ENCODE assay signal across 7 mouse cellular contexts in the genomic region with DNA sequence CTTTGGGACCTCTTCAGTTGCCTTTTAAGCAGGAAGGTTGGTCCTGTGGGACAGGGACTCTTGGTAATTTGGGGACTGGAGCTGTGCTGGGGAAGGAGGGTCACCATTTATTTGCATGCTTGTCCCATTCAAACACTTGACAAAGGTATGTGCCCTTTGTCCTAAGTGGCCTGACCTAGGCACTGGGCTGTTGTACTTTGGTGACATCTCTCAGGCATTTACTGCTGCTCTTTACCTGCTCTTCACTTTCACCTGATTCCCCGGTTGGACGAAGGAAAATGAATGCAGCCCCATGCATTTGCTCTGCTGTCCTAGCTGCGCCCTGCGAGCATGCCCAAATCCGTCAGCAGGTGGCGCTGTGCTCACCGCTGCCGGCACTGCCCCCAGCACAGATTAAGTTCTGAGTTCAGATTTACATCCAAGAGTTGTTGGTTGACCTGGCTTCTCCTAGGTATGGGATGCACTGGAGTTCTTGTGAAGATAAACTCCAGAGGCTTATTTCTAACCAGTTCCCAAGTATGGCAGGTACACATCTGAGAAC. TPM values are rescaled to one million over a fixed set of nuclear protein-coding genes. Genes with fewer than 3 reads are reported as not detected.
DNase-seq lines count a peak whose midpoint lies in the region; ATAC-seq and TF ChIP-seq lines count a peak whose summit lies in the region.

No protein-coding gene starts in this region.

- H3K4me2 ChIP-seq in stomach, postnatal 0 days (replicated peaks; ENCODE audit: low read depth): no peak overlapping the region

- CTCF ChIA-PET in Patski (lab: Charles Lee): interaction anchor here (1.0 to 1.6 kb wide), 4 partner anchors 17 to 57 kb away, joined by 3 to 5 read pairs (median 4); no protein-coding TSS in a partner anchor

- POLR2A ChIA-PET in Patski (lab: Charles Lee): interaction anchor here (0.7 kb wide), 1 partner anchor 92 kb away, joined by 3 read pairs; no protein-coding TSS in a partner anchor

- WGBS in stomach, postnatal 0 days: 19% methylated on average over 8 of the region's 8 CpGs

- peak; percentile 68 for ATAC-seq in CD4-positive, CD25-positive, alpha-beta regulatory T cell, adult 4 months
- ATAC-seq in Patski: peak; percentile 24
- ATAC-seq in erythroid progenitor cell, adult 5-6 weeks (replicated peaks; ENCODE audit: low FRiP score, poor library complexity, severe bottlenecking): peak; percentile 75
- ATAC-seq in stomach, postnatal 0 days (ENCODE audit: low FRiP score, low TSS enrichment): peak; percentile 23; the same call in 1 of the 2 replicates

- no peaks in the 10 kb centered on the region for H3K9me3 ChIP-seq in stomach, postnatal 0 days (ENCODE audit: control insufficient read depth, low read length)

- TF ChIP-seq EP300 in stomach, postnatal 0 days (optimal IDR thresholded peaks at IDR 0.05): no peak

- H3K9ac ChIP-seq in stomach, postnatal 0 days (ENCODE audit: low read length): no peak overlapping the region

- no peak for TF ChIP-seq CTCF in Patski (IDR thresholded peaks at IDR 0.05)
- TF ChIP-seq CTCF in stomach, postnatal 0 days (IDR thresholded peaks at IDR 0.05; ENCODE audit: low read depth): peak; percentile 89

- no peaks in the 10 kb centered on the region for H3K27me3 ChIP-seq in Patski
- no peaks in the 10 kb centered on the region for H3K27me3 ChIP-seq in stomach, postnatal 0 days (ENCODE audit: control insufficient read depth, insufficient read depth, low read length)

- in situ Hi-C loops in Patski (cut with MboI; ENCODE audit: low pct_unique_long_range_greater_than_20kb): no loop called here

- no peaks in the 10 kb centered on the region for H3K36me3 ChIP-seq in stomach, postnatal 0 days (ENCODE audit: control insufficient read depth, insufficient read depth, low read length)

- H3K4me3 ChIP-seq in stomach, postnatal 0 days (ENCODE audit: low read depth, low read length): no peak overlapping the region

- peak overlapping the region; percentile 76 for H3K27ac ChIP-seq in stomach, postnatal 0 days (replicated peaks)

- peaks cover 3% of the 10 kb centered on the region; the same call in 1 of the 2 replicates for H3K4me1 ChIP-seq in stomach, postnatal 0 days (replicated peaks; ENCODE audit: control insufficient read depth, insufficient read depth)

- peak; percentile 33 for DNase-seq in layer of hippocampus, adult 11-12 months (ENCODE audit: low spot score)
- no peak for DNase-seq in layer of hippocampus, adult 9-11 months
- no peak for DNase-seq in Patski (ENCODE audit: low read depth, low spot score)
- peak; percentile 58 for DNase-seq in lung, postnatal 10 days
- peak; percentile 63 for DNase-seq in stomach, postnatal 0 days (ENCODE audit: low spot score)

RNA-seq across cellular contexts. Expression of a gene that starts 28.6 kb away (rescaled TPM):
- polyA plus RNA-seq in CD4-positive, CD25-positive, alpha-beta regulatory T cell, adult 4 months (2017; shearing (Covaris generic)): 10 to 100 TPM; 61.1 to 95.4 TPM
- 17.8 TPM for polyA plus RNA-seq in Patski (2021)
- 35.6 and 71.4 TPM in 2 replicates for total RNA-seq in erythroid progenitor cell, adult 5-6 weeks (2015; ENCODE audit: low replicate concordance)
- 54.4 and 71.9 TPM in 2 replicates for total RNA-seq in erythroid progenitor cell, adult 5-6 weeks (2017; ENCODE audit: low replicate concordance)
- polyA plus RNA-seq in stomach, postnatal 0 days (2015; fragmentation: Nextera tagmentation; extraction: Ambion mirVana): 11.0 and 11.1 TPM in 2 replicates

RNA-seq across cellular contexts. Expression of a gene that starts 31.3 kb away (rescaled TPM):
- 100 to 1,000 TPM; 149 to 151 TPM for polyA plus RNA-seq in CD4-positive, CD25-positive, alpha-beta regulatory T cell, adult 4 months (2017; shearing (Covaris generic))
- polyA plus RNA-seq in Patski (2021): 99.7 TPM
- 360 and 366 TPM in 2 replicates for total RNA-seq in erythroid progenitor cell, adult 5-6 weeks (2015; ENCODE audit: low replicate concordance)
- 181 and 222 TPM in 2 replicates for total RNA-seq in erythroid progenitor cell, adult 5-6 weeks (2017; ENCODE audit: low replicate concordance)
- polyA plus RNA-seq in stomach, postnatal 0 days (2015; fragmentation: Nextera tagmentation; extraction: Ambion mirVana): 219 and 242 TPM in 2 replicates

RNA-seq across cellular contexts. Expression of a gene that starts 36.3 kb away (rescaled TPM):
- polyA plus RNA-seq in CD4-positive, CD25-positive, alpha-beta regulatory T cell, adult 4 months (2017; shearing (Covaris generic)): not detected
- polyA plus RNA-seq in Patski (2021): 1.5 TPM
- not detected in 2 replicates for total RNA-seq in erythroid progenitor cell, adult 5-6 weeks (2015; ENCODE audit: low replicate concordance)
- not detected in 2 replicates for total RNA-seq in erythroid progenitor cell, adult 5-6 weeks (2017; ENCODE audit: low replicate concordance)
- 0.24 and 0.45 TPM in 2 replicates for polyA plus RNA-seq in stomach, postnatal 0 days (2015; fragmentation: Nextera tagmentation; extraction: Ambion mirVana)

RNA-seq across cellular contexts. Expression of a gene that starts 37.1 kb away (rescaled TPM):
- not detected for polyA plus RNA-seq in CD4-positive, CD25-positive, alpha-beta regulatory T cell, adult 4 months (2017; shearing (Covaris generic))
- 20.0 TPM for polyA plus RNA-seq in Patski (2021)
- 1.4 TPM in 1 of 2 replicates, not detected in the other for total RNA-seq in erythroid progenitor cell, adult 5-6 weeks (2015; ENCODE audit: low replicate concordance)
- total RNA-seq in erythroid progenitor cell, adult 5-6 weeks (2017; ENCODE audit: low replicate concordance): not detected in 2 replicates
- polyA plus RNA-seq in stomach, postnatal 0 days (2015; fragmentation: Nextera tagmentation; extraction: Ambion mirVana): 8.9 and 10.9 TPM in 2 replicates

Comparison
In these comparisons a context has a peak if more than half of its experiments do, and no peak if none do; other contexts are left out.
1. DNase-seq: peak in layer of hippocampus, adult 11-12 months (single experiment), lung, postnatal 10 days (single experiment) and stomach, postnatal 0 days (single experiment); none in layer of hippocampus, adult 9-11 months (single experiment) and Patski (single experiment).
2. ATAC-seq: peak in every context shown above with its lines; median percentile 75 in erythroid progenitor cell, adult 5-6 weeks; 68 in CD4-positive, CD25-positive, alpha-beta regulatory T cell, adult 4 months; 24 in Patski; 23 in stomach, postnatal 0 days.